Mouse (Mus musculus): ENCODE data around the gene Dnmt3a.
"Not testable (repeated sequence)": the region's sequence is repeated elsewhere in the genome, so short reads cannot be mapped to it uniquely, and the experiment has no call there.

Dnmt3a gene

DNA sequence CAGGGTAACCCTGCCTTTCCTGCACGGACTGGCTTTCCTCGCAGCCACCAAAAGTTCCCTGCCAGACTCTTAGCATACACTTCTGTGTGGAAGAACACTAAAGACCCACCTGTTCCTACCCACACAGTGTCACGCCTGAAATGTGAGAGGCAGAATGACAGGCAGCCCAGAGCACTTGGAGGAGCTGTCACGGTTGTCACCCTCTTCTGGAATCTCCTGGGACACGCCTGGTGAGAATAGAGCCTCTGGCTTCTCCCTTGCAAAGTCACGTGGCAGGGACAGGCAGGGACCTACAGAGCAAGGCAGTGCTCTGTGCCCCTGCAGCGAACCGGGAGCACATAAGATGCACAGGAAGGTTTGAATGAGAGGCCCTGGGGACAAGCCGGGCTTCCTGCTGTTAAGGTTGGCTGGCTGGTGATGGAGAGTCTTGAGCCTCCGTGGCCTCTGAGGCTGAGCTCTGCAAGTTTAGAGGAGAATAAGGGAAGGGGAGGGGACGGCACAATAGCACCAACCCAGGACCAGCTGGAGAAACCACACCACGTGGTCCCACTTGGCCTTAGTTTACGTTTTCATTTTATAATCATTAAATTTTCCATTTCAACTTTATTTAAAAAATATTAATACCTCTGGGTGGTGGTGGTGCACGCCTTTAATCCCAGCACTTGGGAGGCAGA is 112.0 kb downstream of the Dnmt3a start:
- in situ Hi-C loops (cut with MboI, MseI), result no loop called here

DNA sequence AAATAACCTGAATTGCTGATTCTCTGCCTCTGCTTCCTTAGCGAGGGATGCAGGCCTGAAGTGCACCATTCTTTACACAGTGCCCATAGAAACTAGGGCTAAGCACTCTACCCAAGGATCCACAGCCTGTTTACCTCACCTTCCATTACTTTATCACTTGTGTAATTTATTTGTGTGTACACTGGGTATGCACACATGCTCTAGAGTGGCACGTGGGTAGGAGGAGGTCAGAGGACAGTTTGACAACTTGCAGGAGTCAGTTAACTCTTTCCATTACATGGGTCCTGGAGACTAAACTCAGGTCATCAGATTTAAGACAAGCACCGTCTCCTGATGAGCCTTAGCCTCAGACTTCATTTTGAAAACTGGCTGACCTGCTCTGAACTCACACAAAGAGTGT is 112.8 kb downstream of the Dnmt3a start:
- in situ Hi-C loops (cut with MboI, MseI), result no loop called here

DNA sequence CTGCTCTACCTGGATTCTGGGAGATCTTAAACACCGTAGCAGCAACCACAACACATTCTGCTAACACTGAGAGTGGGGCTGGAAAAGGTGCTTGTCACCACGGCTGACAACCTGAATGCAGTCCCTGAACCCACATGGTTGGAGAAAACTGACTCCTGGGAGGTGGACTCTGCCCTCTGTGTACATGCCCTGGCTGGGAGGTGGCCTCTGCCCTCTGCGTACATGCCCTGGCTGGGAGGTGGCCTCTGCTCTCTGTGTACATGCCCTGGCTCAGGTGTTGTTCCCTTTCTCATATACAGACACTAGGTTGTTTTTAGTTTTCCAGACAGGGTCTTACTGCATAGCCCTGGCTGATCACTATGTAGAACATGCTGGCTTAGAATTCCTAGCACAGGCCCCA is 113.6 kb downstream of the Dnmt3a start:
- in situ Hi-C loops (cut with MboI, MseI), result no loop called here

DNA sequence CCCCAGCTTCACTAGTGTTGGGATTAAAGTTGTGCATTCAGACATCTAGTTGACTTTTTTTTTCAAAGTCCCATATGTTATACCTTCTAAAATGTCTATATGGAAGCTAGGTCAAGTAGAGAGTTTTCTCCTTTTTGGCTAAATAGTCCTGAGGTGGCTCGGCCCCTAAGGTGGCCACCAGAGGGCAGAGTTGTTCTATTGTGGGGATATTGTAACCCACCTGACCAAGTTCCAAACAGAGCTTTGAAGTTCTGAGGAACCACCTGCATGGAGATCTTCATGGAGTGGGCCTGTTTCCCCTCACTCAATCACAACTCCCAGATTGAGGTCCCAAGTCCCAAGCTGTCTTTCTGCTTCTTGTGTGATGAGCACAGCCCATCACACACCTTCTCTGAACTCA is 120.3 kb downstream of the Dnmt3a start:
- in situ Hi-C loops (cut with MboI, MseI), result loop anchor here (5.0 kb wide), 2 partner anchors 151 to 621 kb away; no protein-coding TSS in a partner anchor

DNA sequence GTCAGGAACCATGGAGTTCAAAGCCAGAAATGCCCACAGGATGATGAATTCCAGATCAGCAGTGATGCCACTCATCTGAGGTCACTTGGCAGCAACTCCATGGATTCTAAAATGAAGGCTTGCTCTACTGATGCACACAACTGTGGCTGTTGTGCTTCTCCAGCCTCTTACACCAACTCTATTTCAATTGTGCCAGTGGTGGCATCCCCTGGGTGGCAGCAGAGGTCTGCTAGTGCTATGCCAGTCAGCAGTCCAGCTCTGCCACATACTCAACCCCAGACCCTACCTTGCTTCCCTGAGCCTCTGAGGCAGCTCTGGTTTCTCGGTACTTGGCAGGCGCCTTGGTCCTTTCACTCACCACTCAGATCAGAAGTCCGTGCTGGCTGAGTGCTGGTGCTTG is 123.0 kb downstream of the Dnmt3a start:
- in situ Hi-C loops (cut with MboI, MseI), result loop anchor here (5.0 kb wide), 2 partner anchors 148 to 618 kb away; no protein-coding TSS in a partner anchor

DNA sequence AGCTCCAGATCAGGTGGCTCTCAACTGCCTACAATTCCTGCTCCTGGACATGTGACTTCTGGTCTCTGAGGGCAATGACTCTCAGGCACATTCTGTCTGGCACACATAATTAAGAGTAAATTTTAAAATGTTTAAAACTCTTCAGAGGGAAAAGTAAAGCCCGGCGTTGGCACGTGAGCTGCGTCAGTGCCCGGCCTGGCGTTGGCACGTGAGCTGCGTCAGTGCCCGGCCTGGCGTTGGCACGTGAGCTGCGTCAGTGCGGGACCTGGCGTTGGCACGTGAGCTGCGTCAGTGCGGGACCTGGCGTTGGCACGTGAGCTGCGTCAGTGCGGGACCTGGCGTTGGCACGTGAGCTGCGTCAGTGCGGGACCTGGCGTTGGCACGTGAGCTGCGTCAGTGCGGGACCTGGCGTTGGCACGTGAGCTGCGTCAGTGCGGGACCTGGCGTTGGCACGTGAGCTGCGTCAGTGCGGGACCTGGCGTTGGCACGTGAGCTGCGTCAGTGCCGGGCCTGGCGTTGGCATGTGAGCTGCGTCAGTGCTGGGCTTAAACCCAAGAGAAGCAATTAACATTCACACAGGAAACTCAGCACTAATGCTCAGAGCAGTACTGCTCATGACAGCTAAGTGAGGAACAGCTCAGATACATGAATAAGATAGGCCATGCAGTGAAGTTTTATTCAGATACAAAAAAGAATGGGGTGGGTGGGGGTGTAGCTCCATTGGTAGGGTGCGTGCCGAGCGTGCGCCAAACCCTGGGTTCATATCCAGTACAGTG is 124.5 kb downstream of the Dnmt3a start:
- in situ Hi-C loops (cut with MboI, MseI), result not testable (repeated sequence)

DNA sequence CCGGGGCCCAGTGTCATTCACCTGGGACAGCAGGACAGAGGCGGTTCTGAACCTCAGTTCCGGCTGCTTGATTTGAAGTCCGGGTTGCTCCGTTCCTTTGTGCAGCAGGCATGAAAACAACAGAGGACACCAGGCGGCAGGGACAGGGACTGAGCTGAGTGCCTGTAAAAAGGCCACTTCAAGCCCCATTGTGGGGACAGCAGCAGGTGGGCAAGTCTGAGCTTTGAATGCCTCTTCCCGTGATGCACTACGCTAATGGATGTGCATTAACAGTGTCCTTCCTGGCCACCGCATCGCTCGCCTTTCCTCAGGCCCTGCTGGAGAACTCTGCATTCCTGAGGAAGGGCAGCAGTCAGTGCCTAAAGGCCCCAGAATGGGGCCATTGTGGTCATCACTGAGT is 136.2 kb downstream of the Dnmt3a start:
- in situ Hi-C loops (cut with MboI, MseI), result no loop called here

DNA sequence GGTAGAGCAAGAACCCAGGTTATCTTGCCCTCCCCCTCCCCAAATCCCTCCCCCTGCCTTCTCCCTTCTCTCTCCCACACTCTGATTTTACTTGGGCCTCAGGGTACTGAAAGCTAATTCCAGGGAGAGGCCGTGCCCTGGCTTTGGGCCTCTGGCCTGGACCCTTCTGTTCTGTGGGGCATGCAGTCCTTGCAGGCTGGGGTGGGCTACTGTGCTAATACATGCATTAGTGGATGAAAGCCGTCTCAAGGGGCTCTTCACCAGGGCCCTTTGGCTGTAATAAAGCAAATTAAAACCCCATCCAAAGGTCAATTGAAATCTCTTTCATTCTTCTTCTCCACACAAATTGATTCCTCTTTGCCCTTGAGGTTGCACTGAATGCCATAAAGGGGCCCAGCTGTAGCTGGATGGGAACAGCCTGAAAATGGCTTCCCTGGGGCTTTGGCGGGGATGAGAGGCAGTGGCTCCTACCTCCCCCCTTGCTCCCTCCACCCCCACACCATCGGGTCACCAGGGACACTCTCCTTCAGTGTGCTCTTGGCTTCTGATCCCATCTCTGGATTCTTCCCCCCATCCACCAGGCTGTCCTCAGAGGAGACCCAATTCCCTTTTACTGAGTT is 138.8 kb downstream of the Dnmt3a start:
- in situ Hi-C loops (cut with MboI, MseI), result loop anchor here (5.0 kb wide), 1 partner anchor 598 kb away; no protein-coding TSS in a partner anchor

DNA sequence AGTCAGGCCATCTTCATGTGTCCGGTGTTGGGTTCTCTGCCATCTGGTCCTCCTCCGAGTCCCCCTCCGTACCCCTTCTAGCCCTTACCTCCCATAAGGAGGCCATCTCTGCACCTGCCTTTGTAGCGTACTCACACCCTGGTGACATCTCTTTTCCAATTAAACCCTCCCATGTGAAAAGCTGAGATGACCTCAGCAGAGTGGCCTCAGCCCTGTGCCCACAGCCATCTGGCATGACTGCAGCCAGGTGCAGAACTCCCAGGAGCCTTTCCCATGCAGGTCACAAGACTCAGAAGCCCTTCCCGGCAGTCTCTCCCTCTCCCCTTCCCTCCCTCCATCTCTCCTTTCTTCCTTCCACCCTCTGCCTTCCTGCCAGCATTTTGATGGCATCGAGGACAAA is 141.7 kb downstream of the Dnmt3a start:
- in situ Hi-C loops (cut with MboI, MseI), result loop anchor here (5.0 kb wide), 1 partner anchor 595 kb away; no protein-coding TSS in a partner anchor

DNA sequence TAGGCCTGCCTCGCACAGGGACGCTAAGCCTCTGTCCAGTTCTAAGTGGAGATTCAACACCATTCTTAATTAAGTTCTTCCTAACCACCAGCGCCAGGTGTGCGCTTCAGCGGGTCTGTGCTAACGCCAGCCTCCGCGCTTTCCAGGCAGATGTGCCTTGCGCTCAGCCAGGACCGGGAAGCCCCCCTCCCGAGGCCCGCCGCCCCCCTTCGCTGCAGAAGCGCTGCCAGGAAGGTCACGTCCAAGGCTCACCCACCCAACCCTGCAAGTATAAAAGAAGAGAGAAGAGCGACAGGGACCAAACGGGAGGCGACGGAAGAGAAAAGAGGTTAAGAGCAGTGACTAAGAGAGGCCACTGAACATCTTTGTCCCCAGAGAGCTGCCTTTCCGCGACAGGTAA is 148.8 kb downstream of the Dnmt3a start, which contains the start of gene Pomc:
Gene Pomc, plus strand, starts transcription at position 301 of the 400 bp plus-strand sequence.
- in situ Hi-C loops (cut with MboI, MseI), result no loop called here

DNA sequence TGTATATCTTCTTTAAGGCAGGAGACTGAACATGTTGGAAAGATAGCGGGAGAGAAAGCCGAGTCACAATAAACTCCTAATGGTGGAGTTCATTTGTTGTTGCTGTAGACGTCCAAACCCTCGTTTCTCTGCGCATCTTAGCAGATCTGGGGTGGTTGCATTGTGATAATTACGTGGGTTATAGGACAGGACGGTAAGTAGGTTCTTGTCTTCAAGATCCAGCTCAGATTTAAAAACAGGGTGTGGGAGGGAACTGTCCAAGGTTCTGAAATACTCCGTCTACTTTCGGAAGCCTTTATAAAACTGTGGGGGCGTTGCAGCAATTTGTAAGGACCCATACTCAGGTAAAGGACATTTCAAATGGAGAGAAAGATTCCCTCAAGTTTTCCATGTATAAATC is 149.6 kb downstream of the Dnmt3a start:
- in situ Hi-C loops (cut with MboI, MseI), result no loop called here

DNA sequence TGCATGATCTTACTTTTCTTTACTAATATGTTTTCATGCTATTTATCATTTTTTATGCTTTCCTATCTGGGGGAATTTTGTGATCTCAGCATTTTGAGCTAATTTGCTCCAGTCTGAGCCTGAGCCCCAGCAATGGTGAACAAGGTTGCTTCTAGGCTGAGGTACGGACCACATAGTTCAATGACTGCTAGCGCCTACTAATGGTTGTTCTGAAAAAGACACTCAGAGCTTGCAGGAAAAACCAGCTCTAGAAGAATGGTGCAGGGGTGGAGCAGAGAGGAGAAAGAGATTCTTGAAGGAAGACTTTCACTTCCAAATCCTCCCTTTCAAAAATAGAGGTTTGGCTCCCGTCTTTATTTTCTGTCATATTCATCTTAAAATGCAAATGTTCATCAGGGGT is 150.5 kb downstream of the Dnmt3a start:
- in situ Hi-C loops (cut with MboI, MseI), result no loop called here

DNA sequence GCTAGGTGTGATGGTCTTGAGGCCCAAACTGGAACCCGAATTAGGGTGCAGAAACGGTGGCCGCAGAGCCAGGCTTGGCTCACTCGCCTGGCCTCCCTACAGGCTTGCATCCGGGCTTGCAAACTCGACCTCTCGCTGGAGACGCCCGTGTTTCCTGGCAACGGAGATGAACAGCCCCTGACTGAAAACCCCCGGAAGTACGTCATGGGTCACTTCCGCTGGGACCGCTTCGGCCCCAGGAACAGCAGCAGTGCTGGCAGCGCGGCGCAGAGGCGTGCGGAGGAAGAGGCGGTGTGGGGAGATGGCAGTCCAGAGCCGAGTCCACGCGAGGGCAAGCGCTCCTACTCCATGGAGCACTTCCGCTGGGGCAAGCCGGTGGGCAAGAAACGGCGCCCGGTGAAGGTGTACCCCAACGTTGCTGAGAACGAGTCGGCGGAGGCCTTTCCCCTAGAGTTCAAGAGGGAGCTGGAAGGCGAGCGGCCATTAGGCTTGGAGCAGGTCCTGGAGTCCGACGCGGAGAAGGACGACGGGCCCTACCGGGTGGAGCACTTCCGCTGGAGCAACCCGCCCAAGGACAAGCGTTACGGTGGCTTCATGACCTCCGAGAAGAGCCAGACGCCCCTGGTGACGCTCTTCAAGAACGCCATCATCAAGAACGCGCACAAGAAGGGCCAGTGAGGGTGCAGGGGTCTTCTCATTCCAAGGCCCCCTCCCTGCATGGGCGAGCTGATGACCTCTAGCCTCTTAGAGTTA is 154.2 kb downstream of the Dnmt3a start:
- in situ Hi-C loops (cut with MboI, MseI), result no loop called here

DNA sequence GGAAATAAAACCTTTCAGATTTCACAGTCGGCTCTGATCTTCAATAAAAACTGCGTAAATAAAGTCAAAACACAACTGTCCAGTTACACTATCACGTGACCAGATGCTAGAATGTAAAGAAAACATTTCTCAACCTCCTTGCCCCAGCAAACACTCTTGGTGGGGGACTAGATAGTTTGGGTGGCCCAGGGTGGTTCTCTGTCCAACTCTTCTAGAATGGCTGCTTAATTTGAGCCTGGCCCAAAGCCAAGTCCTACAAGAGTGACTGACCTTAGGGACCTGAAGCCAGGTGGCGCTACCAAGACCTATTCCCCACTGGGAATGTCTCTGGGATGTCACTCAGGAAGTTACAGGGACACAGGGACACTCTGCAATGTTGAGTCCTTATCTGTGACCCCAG is 154.7 kb downstream of the Dnmt3a start:
- in situ Hi-C loops (cut with MboI, MseI), result no loop called here

All from T-helper 1 cell (primary cell).